Mouse (Mus musculus) forebrain, embryonic 13.5 days (tissue): ENCODE results near the gene Srsx. TPM values are rescaled to one million over a fixed set of nuclear protein-coding genes. Genes with fewer than 3 reads are reported as not detected.
"Not testable (repeated sequence)": the region's sequence is repeated elsewhere in the genome, so short reads cannot be mapped to it uniquely, and the experiment has no call there.

Experiments used
- ATAC-seq: fragments of 200-750 bp; cut with Nextera tagmentation; 2 replicates; pipeline ENCODE4 v1.8.0; 2017
- H3K27ac ChIP-seq: fragments of 300-500 bp; sonication (generic); 2 replicates; pipeline ENCODE4 v1.5.1; 2015; ENCODE audit warnings: inconsistent platforms, mild to moderate bottlenecking, moderate library complexity
- H3K27me3 ChIP-seq: fragments of 300-500 bp; sonication (generic); 2 replicates; pipeline ENCODE4 v1.6.1; 2015; ENCODE audit warnings: mild to moderate bottlenecking, inconsistent platforms
- H3K36me3 ChIP-seq: fragments of 300-500 bp; sonication (generic); 2 replicates; pipeline ENCODE4 v1.6.1; 2015; ENCODE audit warnings: mild to moderate bottlenecking, inconsistent platforms; ENCODE audit not compliant: poor library complexity, severe bottlenecking
- H3K4me1 ChIP-seq: fragments of 300-500 bp; sonication (generic); 2 replicates; pipeline ENCODE4 v1.6.1; 2015; ENCODE audit warnings: inconsistent platforms
- H3K4me2 ChIP-seq: fragments of 300-500 bp; sonication (generic); 2 replicates; pipeline ENCODE4 v1.6.1; 2015; ENCODE audit warnings: inconsistent platforms, mild to moderate bottlenecking, moderate library complexity
- H3K4me3 ChIP-seq: fragments of 300-500 bp; sonication (generic); 2 replicates; pipeline ENCODE4 v1.5.1; 2015; ENCODE audit warnings: mild to moderate bottlenecking, inconsistent platforms
- H3K9ac ChIP-seq: fragments of 300-500 bp; sonication (generic); 2 replicates; pipeline ENCODE4 v1.6.1; 2015; ENCODE audit warnings: mild to moderate bottlenecking, inconsistent platforms
- H3K9me3 ChIP-seq: fragments of 300-500 bp; sonication (generic); replicated peaks from 2 replicates; pipeline ENCODE4 v1.6.1; 2016; ENCODE audit warnings: inconsistent platforms
- WGBS: fragments of 180-500 bp; shearing (Covaris S2); methylation state at CpG from one replicate; pipeline ENCODE4 v1.1.7; 2015; 5-methylcytosine and 5-hydroxymethylcytosine counted together
- polyA plus RNA-seq: library from polyadenylated mRNA; unstranded; fragments of >200 nt; fragmentation: Nextera tagmentation; extraction: Ambion mirVana; gene quantifications from 2 replicates; pipeline ENCODE4 v1.2.1, GENCODE M21; 2015

The Srsx gene
- polyA plus RNA-seq = not detected in 2 replicates

DNA sequence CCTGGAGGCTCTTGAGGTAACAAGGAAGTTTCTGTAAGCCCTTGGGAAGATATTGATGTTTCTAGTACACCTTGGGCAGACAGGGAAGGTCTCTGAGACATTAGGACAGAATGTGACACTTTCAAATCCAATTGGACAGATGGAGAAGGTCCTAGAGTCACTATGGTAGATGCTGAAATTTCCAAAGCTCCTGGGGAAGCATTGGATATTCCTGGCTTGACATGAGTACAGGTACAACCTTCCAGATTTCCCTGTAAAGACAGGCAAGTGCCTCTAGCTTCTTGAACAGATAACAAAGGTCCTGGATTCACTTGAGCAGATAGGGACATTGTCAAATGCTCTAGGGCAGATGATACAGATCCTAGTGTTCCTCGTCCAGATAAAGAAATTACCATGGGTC, at the start of gene Srsx:
Gene Srsx (minus strand): TSS at position 101 of the 400 bp plus-strand sequence.
- WGBS = 20% methylated on average over 1 of the region's 1 CpGs
- H3K27me3 ChIP-seq, H3K36me3 ChIP-seq, ATAC-seq, H3K4me3 ChIP-seq, H3K9me3 ChIP-seq, H3K27ac ChIP-seq, H3K9ac ChIP-seq, H3K4me2 ChIP-seq, H3K4me1 ChIP-seq: not testable (repeated sequence)

GRCm38 (mm10) chrX:123246807-123247206, 24.5 kb upstream of the Srsx start, which contains the start of gene Gm17577:
Gene Gm17577, minus strand, starts transcription at chrX:123246907.
- H3K4me2 ChIP-seq, H3K4me1 ChIP-seq, H3K27ac ChIP-seq, H3K27me3 ChIP-seq, ATAC-seq, H3K9ac ChIP-seq, H3K36me3 ChIP-seq, H3K9me3 ChIP-seq, H3K4me3 ChIP-seq: not testable (repeated sequence)
- no CpG with 5 or more reads among the region's 3 CpGs for WGBS

Other genes starting within 250 kb of the Srsx start
- not detected in 2 replicates for gene Gm17521, start 192.8 kb downstream of the Srsx start, polyA plus RNA-seq
- gene Cldn34c1, start 119.0 kb downstream of the Srsx start, polyA plus RNA-seq = 31.9 and 35.5 TPM in 2 replicates
- gene Gm17577, start 24.4 kb upstream of the Srsx start, polyA plus RNA-seq = not detected in 2 replicates